Mouse (Mus musculus): ENCODE measurements around the gene Tspyl2. TPM values are rescaled to one million over a fixed set of nuclear protein-coding genes. Genes with fewer than 3 reads are reported as not detected.

Tspyl2 gene
- polyA plus RNA-seq, 1 experiment = 16.2 TPM

GRCm38 (mm10) chrX:152307942-152308341 lies 34.3 kb downstream of the Tspyl2 start:
- no peak for TF ChIP-seq GATA1 (IDR thresholded peaks at IDR 0.05; ENCODE audit: low read length)

- TF ChIP-seq GATA1 (IDR thresholded peaks at IDR 0.05; ENCODE audit: low read length) = peak; percentile 40
These were observed 34.9 kb downstream of the Tspyl2 start for GRCm38 (mm10) chrX:152307371-152307770.

- no peak for TF ChIP-seq GATA1 (IDR thresholded peaks at IDR 0.05; ENCODE audit: low read length)
These were observed 36.0 kb downstream of the Tspyl2 start for GRCm38 (mm10) chrX:152306224-152306623.

Other genes with a start within 250 kb of the Tspyl2 start
- 0.08 and 0.11 TPM in 2 replicates for gene Iqsec2, start 198.2 kb downstream of the Tspyl2 start, polyA plus RNA-seq (2012)
- gene Kdm5c, start 109.4 kb downstream of the Tspyl2 start, polyA plus RNA-seq (2012) = 68.3 TPM in 2 replicates
- gene Kantr, start 14.9 kb downstream of the Tspyl2 start, polyA plus RNA-seq (2012) = 0.06 and 0.17 TPM in 2 replicates
- not detected in 2 replicates for gene Gpr173, start 26.3 kb upstream of the Tspyl2 start, polyA plus RNA-seq (2012)
- not detected in 2 replicates for gene Cldn34a, start 220.9 kb upstream of the Tspyl2 start, polyA plus RNA-seq (2012)

All from G1E-ER4 (cell line).